Mouse (Mus musculus) thymus, adult 18-20 months (tissue): ENCODE measurements around the gene Slc6a20b.
"Not testable (repeated sequence)": the region's sequence is repeated elsewhere in the genome, so short reads cannot be mapped to it uniquely, and the experiment has no call there.

Experiments used
- DNase-seq, 2 experiments: peaks; one replicate each; pipeline ENCODE4 v3.0.0; 2022; ENCODE audit warnings: mixed read lengths in 2 of 2

Slc6a20b gene

GRCm38 (mm10) chr9:123632281-123632680 lies at the start of gene Slc6a20b:
Slc6a20b (minus strand) TSS chr9:123632565.
- no peak for DNase-seq

- no peak for DNase-seq
These were observed 46.8 kb upstream of the Slc6a20b start for GRCm38 (mm10) chr9:123679198-123679597.

- DNase-seq, result no peak
These were observed 46.2 kb upstream of the Slc6a20b start, which contains the start of the genes Ccr9 and Slc6a20a for GRCm38 (mm10) chr9:123678327-123679105. Ccr9 (plus strand) TSS chr9:123678439. Slc6a20a (minus strand) TSS chr9:123678885.

GRCm38 (mm10) chr9:123665645-123666044 lies 33.3 kb upstream of the Slc6a20b start:
- DNase-seq, result peak; percentile 34 to 35

- not testable (repeated sequence) for DNase-seq
These were observed 27.8 kb upstream of the Slc6a20b start for GRCm38 (mm10) chr9:123659986-123660676.

GRCm38 (mm10) chr9:123658981-123659380 lies 26.6 kb upstream of the Slc6a20b start:
- DNase-seq, result no peak

- no peak for DNase-seq
These were observed 25.1 kb upstream of the Slc6a20b start for GRCm38 (mm10) chr9:123657457-123657856.

- DNase-seq, result no peak
These were observed 19.0 kb upstream of the Slc6a20b start for GRCm38 (mm10) chr9:123651369-123651768.

- DNase-seq, result no peak
These were observed 17.6 kb upstream of the Slc6a20b start for GRCm38 (mm10) chr9:123649785-123650511.

GRCm38 (mm10) chr9:123640106-123640505 lies 7.7 kb upstream of the Slc6a20b start:
- DNase-seq, result no peak

- DNase-seq, result no peak
These were observed 6.3 kb upstream of the Slc6a20b start for GRCm38 (mm10) chr9:123638668-123639089.

GRCm38 (mm10) chr9:123638231-123638630 lies 5.9 kb upstream of the Slc6a20b start:
- no peak for DNase-seq

GRCm38 (mm10) chr9:123636771-123637170 lies 4.4 kb upstream of the Slc6a20b start:
- DNase-seq, result no peak

GRCm38 (mm10) chr9:123632993-123633392 lies 628 bp upstream of the Slc6a20b start:
- no peak for DNase-seq

- DNase-seq, result no peak
These were observed 699 bp downstream of the Slc6a20b start for GRCm38 (mm10) chr9:123631666-123632065.

- DNase-seq, result no peak
These were observed 6.5 kb downstream of the Slc6a20b start for GRCm38 (mm10) chr9:123625821-123626220.

GRCm38 (mm10) chr9:123624741-123625140 lies 7.6 kb downstream of the Slc6a20b start:
- DNase-seq, result no peak

- DNase-seq, result no peak
These were observed 11.9 kb downstream of the Slc6a20b start for GRCm38 (mm10) chr9:123620311-123621098.

- DNase-seq, result no peak
These were observed 30.8 kb downstream of the Slc6a20b start for GRCm38 (mm10) chr9:123601529-123601928.

- DNase-seq, result no peak
These were observed 35.0 kb downstream of the Slc6a20b start for GRCm38 (mm10) chr9:123597376-123597775.

- DNase-seq, result no peak
These were observed 35.5 kb downstream of the Slc6a20b start for GRCm38 (mm10) chr9:123596910-123597309.

GRCm38 (mm10) chr9:123595194-123595593 lies 37.2 kb downstream of the Slc6a20b start:
- DNase-seq, result no peak
